Mouse (Mus musculus) midbrain, embryonic 13.5 days (tissue): Measurements from ENCODE around the gene Golph3l. TPM values are rescaled to one million over a fixed set of nuclear protein-coding genes. Genes with fewer than 3 reads are reported as not detected.

Source experiments
- ATAC-seq: fragments of 200-750 bp; cut with Nextera tagmentation; 2 replicates; pipeline ENCODE4 v1.8.0; 2017; ENCODE audit warnings: mild to moderate bottlenecking, moderate TSS enrichment, moderate library complexity
- H3K27ac ChIP-seq: fragments of 300-500 bp; sonication (generic); 2 replicates; pipeline ENCODE4 v1.5.1; 2015; ENCODE audit warnings: inconsistent platforms, mild to moderate bottlenecking, moderate library complexity
- H3K27me3 ChIP-seq: fragments of 300-500 bp; sonication (generic); 2 replicates; pipeline ENCODE4 v1.6.1; 2015; ENCODE audit warnings: mild to moderate bottlenecking, inconsistent platforms
- H3K36me3 ChIP-seq: fragments of 300-500 bp; sonication (generic); 2 replicates; pipeline ENCODE4 v1.6.1; 2015; ENCODE audit warnings: mild to moderate bottlenecking, inconsistent platforms
- H3K4me1 ChIP-seq: fragments of 300-500 bp; sonication (generic); replicated peaks from 2 replicates; pipeline ENCODE4 v1.6.1; 2015; ENCODE audit warnings: inconsistent platforms
- H3K4me2 ChIP-seq: fragments of 300-500 bp; sonication (generic); replicated peaks from 2 replicates; pipeline ENCODE4 v1.6.1; 2015; ENCODE audit warnings: moderate library complexity, mild to moderate bottlenecking, inconsistent platforms
- H3K4me3 ChIP-seq: fragments of 300-500 bp; sonication (generic); replicated peaks from 2 replicates; pipeline ENCODE4 v1.5.1; 2015; ENCODE audit warnings: mild to moderate bottlenecking, inconsistent platforms
- H3K9ac ChIP-seq: fragments of 300-500 bp; sonication (generic); replicated peaks from 2 replicates; pipeline ENCODE4 v1.6.1; 2015; ENCODE audit warnings: mild to moderate bottlenecking, inconsistent platforms
- H3K9me3 ChIP-seq: fragments of 300-500 bp; sonication (generic); 2 replicates; pipeline ENCODE4 v1.6.1; 2016; ENCODE audit warnings: mild to moderate bottlenecking, inconsistent platforms
- WGBS: fragments of 180-500 bp; shearing (Covaris S2); methylation state at CpG from one replicate; pipeline ENCODE4 v1.1.7; 2015; 5-methylcytosine and 5-hydroxymethylcytosine counted together
- polyA plus RNA-seq: library from polyadenylated mRNA; unstranded; fragments of >200 nt; fragmentation: Nextera tagmentation; extraction: Ambion mirVana; gene quantifications from 2 replicates; pipeline ENCODE4 v1.2.1, GENCODE M21; 2015

Gene Golph3l
- polyA plus RNA-seq, 1 experiment from 2014 or later, result 35.2 TPM

- 90% methylated on average over 5 of the region's 5 CpGs for WGBS
These were observed 39.0 kb downstream of the Golph3l start for GRCm38 (mm10) chr3:95627763-95628162.

GRCm38 (mm10) chr3:95629755-95630154 lies 41.0 kb downstream of the Golph3l start:
- no peaks in the 10 kb centered on the region for H3K27me3 ChIP-seq
- H3K4me2 ChIP-seq, result no peak overlapping the region
- H3K4me3 ChIP-seq, result no peak overlapping the region
- H3K4me1 ChIP-seq, result peaks cover 26% of the 10 kb centered on the region
- no peak overlapping the region for H3K9ac ChIP-seq
- H3K9me3 ChIP-seq, result no peaks in the 10 kb centered on the region
- peaks cover 78% of the 10 kb centered on the region for H3K36me3 ChIP-seq
- H3K27ac ChIP-seq, result no peak overlapping the region
- WGBS, result 82% methylated on average over 4 of the region's 4 CpGs
- ATAC-seq, result no peak

More at GRCm38 (mm10) chr3:95627763-95628162, 39.0 kb downstream of the Golph3l start:
- H3K27ac ChIP-seq, result no peak overlapping the region
- no peak overlapping the region for H3K4me2 ChIP-seq
- no peak overlapping the region for H3K9ac ChIP-seq
- H3K27me3 ChIP-seq, result no peaks in the 10 kb centered on the region
- H3K9me3 ChIP-seq, result no peaks in the 10 kb centered on the region
- ATAC-seq, result no peak
- peaks cover 29% of the 10 kb centered on the region for H3K4me1 ChIP-seq
- H3K4me3 ChIP-seq, result no peak overlapping the region
- peaks cover 61% of the 10 kb centered on the region for H3K36me3 ChIP-seq

- Histone ChIP-seq H3K4me2 (no peak overlapping the region), H3K36me3 (peaks cover 89% of the 10 kb centered on the region), H3K27ac (no peak overlapping the region), H3K9me3 (no peaks in the 10 kb centered on the region), H3K4me3 (no peak overlapping the region), H3K4me1 (peaks cover 22% of the 10 kb centered on the region), H3K9ac (no peak overlapping the region), H3K27me3 (no peaks in the 10 kb centered on the region)
- WGBS, result 87% methylated on average over 3 of the region's 3 CpGs
- ATAC-seq, result no peak
These were observed 42.1 kb downstream of the Golph3l start for GRCm38 (mm10) chr3:95630856-95631255.

DNA sequence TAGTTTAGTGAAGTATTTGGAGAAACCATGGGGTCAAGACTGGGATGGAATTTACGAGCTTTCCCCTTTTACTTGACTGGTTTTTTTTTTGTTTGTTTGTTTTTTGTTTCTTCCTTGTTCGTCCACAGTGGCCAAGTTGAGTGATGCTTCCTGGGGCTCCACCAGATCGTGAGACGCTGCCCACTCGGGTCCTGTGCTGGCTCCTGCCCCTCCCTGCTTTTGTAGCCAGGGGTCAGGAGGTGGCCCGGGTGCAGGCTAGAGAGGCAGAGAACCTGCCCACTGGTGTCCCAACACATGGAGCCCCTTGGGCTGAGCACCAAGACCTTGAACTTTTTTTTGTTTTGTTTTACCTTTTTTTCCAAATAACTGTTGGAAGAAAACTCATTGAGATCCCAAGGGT lies 42.6 kb downstream of the Golph3l start:
- no peaks in the 10 kb centered on the region for H3K9me3 ChIP-seq
- H3K9ac ChIP-seq, result no peak overlapping the region
- no peak overlapping the region for H3K4me3 ChIP-seq
- H3K4me1 ChIP-seq, result peaks cover 18% of the 10 kb centered on the region
- no peak for ATAC-seq
- no peaks in the 10 kb centered on the region for H3K27me3 ChIP-seq
- WGBS, result 80% methylated on average over 6 of the region's 6 CpGs
- H3K36me3 ChIP-seq, result peaks cover 94% of the 10 kb centered on the region
- H3K27ac ChIP-seq, result no peak overlapping the region
- no peak overlapping the region for H3K4me2 ChIP-seq

- Histone ChIP-seq H3K4me1 (0 out of 2 replicates have a peak, but pooled peaks cover 2% of the 10 kb centered on the region), H3K9ac (no peak overlapping the region), H3K4me3 (no peak overlapping the region), H3K9me3 (no peaks in the 10 kb centered on the region), H3K27ac (no peak overlapping the region), H3K4me2 (no peak overlapping the region), H3K36me3 (peaks cover 96% of the 10 kb centered on the region), H3K27me3 (no peaks in the 10 kb centered on the region)
- no peak for ATAC-seq
- 84% methylated on average over 12 of the region's 12 CpGs for WGBS
These were observed 44.2 kb downstream of the Golph3l start for GRCm38 (mm10) chr3:95632648-95633588.

DNA sequence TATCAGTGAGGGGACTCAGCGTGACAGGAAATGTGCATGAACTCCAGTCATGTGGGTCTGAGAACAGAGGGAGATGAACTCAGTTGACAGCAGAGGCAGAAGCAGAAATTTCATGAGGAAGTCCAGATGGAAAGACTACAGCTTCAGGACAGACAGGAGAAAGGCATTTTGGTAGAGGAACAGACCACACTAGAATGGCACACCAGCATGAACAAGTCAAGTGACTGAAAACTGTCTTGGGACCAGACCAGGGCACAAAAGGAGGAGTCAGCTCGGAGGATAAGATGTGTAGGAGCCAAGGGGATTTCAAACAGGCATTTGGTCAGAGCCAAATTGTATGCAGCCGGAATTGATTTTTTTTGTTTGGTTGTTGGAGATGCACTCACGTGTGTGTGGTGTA lies 46.9 kb downstream of the Golph3l start:
- H3K36me3 ChIP-seq, result peaks cover 88% of the 10 kb centered on the region
- WGBS, result 77% methylated on average over 4 of the region's 4 CpGs
- no peak overlapping the region for H3K4me2 ChIP-seq
- ATAC-seq, result no peak
- H3K27me3 ChIP-seq, result no peaks in the 10 kb centered on the region
- no peak overlapping the region for H3K4me3 ChIP-seq
- H3K4me1 ChIP-seq, result no peaks in the 10 kb centered on the region
- no peak overlapping the region for H3K27ac ChIP-seq
- no peak overlapping the region for H3K9ac ChIP-seq
- H3K9me3 ChIP-seq, result no peaks in the 10 kb centered on the region

DNA sequence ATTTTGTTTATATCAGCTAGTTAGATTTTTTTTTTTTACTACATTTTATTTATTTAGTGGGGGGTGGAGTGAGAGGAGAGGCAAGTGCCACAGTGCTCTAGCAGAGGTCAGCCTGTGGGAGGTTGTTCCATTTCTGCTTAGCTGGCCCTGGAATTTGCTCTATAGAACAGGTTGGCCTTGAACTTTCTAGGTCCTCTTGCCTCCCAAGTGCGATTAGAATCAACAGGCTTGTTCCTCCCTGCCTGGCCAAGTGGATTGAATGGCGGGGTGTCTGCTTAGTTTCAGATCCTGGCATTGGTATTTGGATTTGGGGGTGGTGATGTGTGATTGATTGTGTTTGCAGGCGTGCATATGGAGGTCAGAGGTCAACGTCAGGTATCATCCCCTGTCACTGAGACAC lies 47.3 kb downstream of the Golph3l start:
- Histone ChIP-seq H3K9me3 (no peaks in the 10 kb centered on the region), H3K4me3 (no peak overlapping the region), H3K4me2 (no peak overlapping the region), H3K27ac (no peak overlapping the region), H3K27me3 (no peaks in the 10 kb centered on the region), H3K36me3 (peaks cover 84% of the 10 kb centered on the region), H3K4me1 (no peaks in the 10 kb centered on the region), H3K9ac (no peak overlapping the region)
- ATAC-seq, result no peak
- 87% methylated on average over 4 of the region's 4 CpGs for WGBS

GRCm38 (mm10) chr3:95639694-95640093 lies 51.0 kb downstream of the Golph3l start:
- Histone ChIP-seq H3K4me2 (no peak overlapping the region), H3K27me3 (no peaks in the 10 kb centered on the region), H3K4me3 (no peak overlapping the region), H3K4me1 (no peaks in the 10 kb centered on the region), H3K27ac (no peak overlapping the region), H3K36me3 (peaks cover 54% of the 10 kb centered on the region), H3K9ac (no peak overlapping the region), H3K9me3 (no peaks in the 10 kb centered on the region)
- WGBS, result 100% methylated on average over 1 of the region's 1 CpGs
- ATAC-seq, result no peak

- WGBS, result 89% methylated on average over 7 of the region's 7 CpGs
- no peak overlapping the region for H3K4me2 ChIP-seq
- ATAC-seq, result no peak
These were observed 54.4 kb downstream of the Golph3l start for GRCm38 (mm10) chr3:95643097-95643496.

DNA sequence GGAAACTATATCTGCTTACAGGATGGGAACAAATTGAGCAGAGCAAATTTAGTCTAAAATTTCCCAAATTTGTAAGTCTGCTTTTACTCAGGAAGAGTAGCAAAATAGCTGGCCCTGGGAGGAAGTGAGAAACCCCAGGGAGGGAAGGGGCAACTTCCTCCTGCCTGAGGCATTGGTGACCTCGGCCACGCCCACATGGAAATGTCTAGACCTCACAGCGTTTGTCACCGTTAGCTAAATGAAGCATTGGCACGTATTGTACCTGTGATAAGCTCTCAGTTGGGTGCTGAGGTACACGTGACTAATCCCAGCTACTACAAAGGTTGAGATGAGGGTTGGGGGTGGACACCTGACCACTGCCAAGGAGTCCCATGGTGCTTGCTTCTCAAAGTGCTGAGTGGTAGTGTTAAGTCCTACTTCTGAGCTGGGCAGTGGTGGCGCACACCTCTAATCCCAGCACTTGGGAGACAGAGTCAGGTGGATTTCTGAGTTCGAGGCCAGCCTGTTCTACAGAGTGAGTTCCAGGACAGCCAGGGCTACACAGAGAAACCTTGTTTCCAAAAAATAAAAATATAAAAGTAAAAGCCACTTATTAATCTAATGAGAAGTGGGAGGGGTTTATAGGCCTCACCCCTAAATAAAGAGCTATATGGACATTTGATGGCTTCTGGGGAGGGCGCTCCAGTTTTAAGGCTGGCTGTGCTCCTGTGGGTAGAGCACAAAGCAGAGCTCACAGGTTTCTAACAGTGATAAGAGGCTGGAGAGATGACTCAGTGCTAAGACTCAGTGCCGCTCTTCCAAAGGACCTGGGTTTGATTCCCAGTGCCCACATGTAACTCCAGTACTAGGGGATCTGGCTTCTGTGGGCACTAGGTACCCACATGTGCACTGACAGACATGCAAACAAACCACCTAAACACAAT lies 56.8 kb downstream of the Golph3l start:
- Histone ChIP-seq H3K4me1 (no peaks in the 10 kb centered on the region), H3K27ac (no peak overlapping the region), H3K4me2 (no peak overlapping the region), H3K9ac (no peak overlapping the region), H3K4me3 (no peak overlapping the region), H3K9me3 (no peaks in the 10 kb centered on the region), H3K36me3 (0 out of 2 replicates have a peak, but pooled peaks cover 3% of the 10 kb centered on the region), H3K27me3 (no peaks in the 10 kb centered on the region)
- no peak for ATAC-seq
- 70% methylated on average over 10 of the region's 10 CpGs for WGBS

More at GRCm38 (mm10) chr3:95643097-95643496, 54.4 kb downstream of the Golph3l start:
- Histone ChIP-seq H3K27me3 (no peaks in the 10 kb centered on the region), H3K36me3 (peaks cover 20% of the 10 kb centered on the region), H3K4me1 (no peaks in the 10 kb centered on the region), H3K27ac (no peak overlapping the region), H3K4me3 (no peak overlapping the region), H3K9me3 (no peaks in the 10 kb centered on the region), H3K9ac (no peak overlapping the region)

DNA sequence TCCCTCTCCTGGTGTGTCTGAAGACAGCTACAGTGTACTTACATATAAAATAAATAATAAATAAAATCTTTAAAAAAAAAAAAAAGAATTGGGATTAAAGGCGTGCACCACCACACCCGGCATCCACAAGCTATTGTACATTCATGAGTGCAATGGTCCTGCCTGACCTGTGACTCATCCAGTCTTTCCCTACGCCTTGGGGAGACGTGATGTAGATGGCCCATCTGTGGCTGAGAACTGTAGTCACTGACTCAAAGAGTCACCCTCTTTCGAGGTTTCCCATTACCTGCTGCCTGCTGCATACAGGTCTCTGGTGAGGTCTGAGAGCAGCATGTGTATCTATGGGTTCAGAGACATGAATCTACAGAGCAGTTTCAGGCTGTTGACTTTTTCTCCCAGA lies 59.3 kb downstream of the Golph3l start:
- Histone ChIP-seq H3K4me1 (peaks cover 3% of the 10 kb centered on the region; the same call in 1 of the 2 replicates), H3K36me3 (no peaks in the 10 kb centered on the region), H3K4me2 (no peak overlapping the region), H3K9me3 (no peaks in the 10 kb centered on the region), H3K4me3 (no peak overlapping the region), H3K27me3 (no peaks in the 10 kb centered on the region), H3K9ac (no peak overlapping the region), H3K27ac (no peak overlapping the region)
- ATAC-seq, result no peak
- 95% methylated on average over 5 of the region's 5 CpGs for WGBS
